17 mouse cellular contexts compared by ENCODE assay signal in genomic region chr3:27769438-27769837, GRCm38 (mm10).
"Had no signal": no experiment of that assay in that cellular context is flagged by ENCODE, and none has a peak within 500 bp of the region (broad histone marks: within the 10 kb centered on the region; RNA-seq: fewer than 3 reads in every experiment).

No protein-coding gene starts in this region.

- H3K4me2 ChIP-seq: liver, embryonic 15.5 days; lung, embryonic 15.5 days; midbrain, embryonic 11.5 days; midbrain, embryonic 13.5 days; midbrain, embryonic 15.5 days; neural tube, embryonic 12.5 days; stomach, embryonic 15.5 days had no signal

- ATAC-seq: lung, postnatal 0 days; midbrain, embryonic 13.5 days; midbrain, embryonic 15.5 days had no signal

- H3K36me3 ChIP-seq: liver, embryonic 15.5 days; lung, embryonic 15.5 days; midbrain, embryonic 13.5 days; midbrain, embryonic 15.5 days; neural tube, embryonic 12.5 days; stomach, embryonic 15.5 days had no signal

- H3K4me1 ChIP-seq: megakaryocyte, embryonic 14.5 days; midbrain, embryonic 15.5 days; neural tube, embryonic 12.5 days had no signal

- DNase-seq: lung, adult 2 months; lung, postnatal 14 days; lung, postnatal 36 days; right cerebral cortex, postnatal 14 days; thymus, adult 2 months; thymus, postnatal 25 days had no signal

- H3K9me3 ChIP-seq: liver, embryonic 15.5 days; lung, embryonic 15.5 days; midbrain, embryonic 13.5 days; midbrain, embryonic 15.5 days; neural tube, embryonic 12.5 days; stomach, embryonic 15.5 days had no signal

- H3K9ac ChIP-seq: liver, embryonic 15.5 days; lung, embryonic 15.5 days; midbrain, embryonic 13.5 days; midbrain, embryonic 15.5 days; neural tube, embryonic 12.5 days; stomach, embryonic 15.5 days had no signal

- H3K4me3 ChIP-seq: liver, embryonic 15.5 days; lung, embryonic 15.5 days; megakaryocyte, embryonic 14.5 days; midbrain, embryonic 13.5 days; midbrain, embryonic 15.5 days; neural tube, embryonic 12.5 days; stomach, embryonic 15.5 days had no signal

- H3K27me3 ChIP-seq: liver, embryonic 15.5 days; lung, embryonic 15.5 days; megakaryocyte, embryonic 14.5 days; midbrain, embryonic 13.5 days; midbrain, embryonic 15.5 days; neural tube, embryonic 12.5 days; stomach, embryonic 15.5 days had no signal

- H3K27ac ChIP-seq: liver, embryonic 15.5 days; lung, embryonic 15.5 days; macrophage; midbrain, embryonic 13.5 days; midbrain, embryonic 15.5 days; neural tube, embryonic 12.5 days; stomach, embryonic 15.5 days; stomach, postnatal 0 days had no signal
